Mouse (Mus musculus): ENCODE data around the gene Bnipl. TPM values are rescaled to one million over a fixed set of nuclear protein-coding genes. Genes with fewer than 3 reads are reported as not detected.

The Bnipl gene
- polyA plus RNA-seq, 1 experiment from 2014 or later = 0.63 TPM

- no peak overlapping the region for H3K4me3 ChIP-seq (replicated peaks)
- H3K9me3 ChIP-seq = no peaks in the 10 kb centered on the region
- 84% methylated on average over 5 of the region's 5 CpGs for WGBS
- H3K9ac ChIP-seq = no peak overlapping the region
- H3K4me1 ChIP-seq = no peaks in the 10 kb centered on the region
- H3K27me3 ChIP-seq = no peaks in the 10 kb centered on the region
- no peak overlapping the region for H3K27ac ChIP-seq
- no peak for ATAC-seq (ENCODE audit: low FRiP score)
- no peak overlapping the region for H3K4me2 ChIP-seq
- H3K36me3 ChIP-seq (replicated peaks) = 0 out of 2 replicates have a peak, but pooled peaks cover 6% of the 10 kb centered on the region
Observed at GRCm38 (mm10) chr3:95246465-95247231, 4.3 kb downstream of the Bnipl start.

GRCm38 (mm10) chr3:95243086-95243485 lies 7.9 kb downstream of the Bnipl start:
- Histone ChIP-seq H3K4me3 (replicated peaks) (no peak overlapping the region), H3K4me1 (peaks cover 5% of the 10 kb centered on the region; the same call in 1 of the 2 replicates), H3K36me3 (replicated peaks) (peaks cover 10% of the 10 kb centered on the region), H3K4me2 (no peak overlapping the region), H3K9me3 (no peaks in the 10 kb centered on the region), H3K9ac (no peak overlapping the region), H3K27ac (no peak overlapping the region), H3K27me3 (no peaks in the 10 kb centered on the region)
- ATAC-seq (ENCODE audit: low FRiP score) = no peak
- 83% methylated on average over 2 of the region's 2 CpGs for WGBS

- H3K4me2 ChIP-seq = no peak within 1 kb of the TSS
- 74% methylated on average over 7 of the region's 7 CpGs for WGBS
- H3K4me3 ChIP-seq (replicated peaks) = no peak within 1 kb of the TSS
- no peak within 1 kb of the TSS; the same call in 1 of the 2 replicates for H3K9ac ChIP-seq
- H3K4me1 ChIP-seq = peaks cover 5% of the 10 kb centered on the region; the same call in 1 of the 2 replicates
- H3K27me3 ChIP-seq = no peaks in the 10 kb centered on the region
- no peak within 1 kb of the TSS for H3K27ac ChIP-seq
- no peaks in the 10 kb centered on the region for H3K9me3 ChIP-seq
- H3K36me3 ChIP-seq (replicated peaks) = peaks cover 26% of the 10 kb centered on the region
- ATAC-seq (ENCODE audit: low FRiP score) = no peak
Observed at GRCm38 (mm10) chr3:95241498-95241897, 9.5 kb downstream of the Bnipl start, which contains the start of gene Gm128. Gm128 (minus strand) TSS chr3:95241598.

GRCm38 (mm10) chr3:95240900-95241299 lies 10.1 kb downstream of the Bnipl start:
- no peak overlapping the region for H3K4me2 ChIP-seq
- H3K27ac ChIP-seq = no peak overlapping the region
- H3K9me3 ChIP-seq = no peaks in the 10 kb centered on the region
- H3K4me3 ChIP-seq (replicated peaks) = no peak overlapping the region
- H3K36me3 ChIP-seq (replicated peaks) = peaks cover 32% of the 10 kb centered on the region
- peaks cover 5% of the 10 kb centered on the region; the same call in 1 of the 2 replicates for H3K4me1 ChIP-seq
- 35% methylated on average over 17 of the region's 17 CpGs for WGBS
- ATAC-seq (ENCODE audit: low FRiP score) = no peak
- no peaks in the 10 kb centered on the region for H3K27me3 ChIP-seq
- H3K9ac ChIP-seq = no peak overlapping the region; the same call in 1 of the 2 replicates

GRCm38 (mm10) chr3:95239971-95240370 lies 11.0 kb downstream of the Bnipl start:
- 90% methylated on average over 12 of the region's 12 CpGs for WGBS
- peaks cover 5% of the 10 kb centered on the region; the same call in 1 of the 2 replicates for H3K4me1 ChIP-seq
- peaks cover 37% of the 10 kb centered on the region for H3K36me3 ChIP-seq (replicated peaks)
- no peak for ATAC-seq (ENCODE audit: low FRiP score)
- H3K4me2 ChIP-seq = no peak overlapping the region
- H3K27ac ChIP-seq = no peak overlapping the region
- no peak overlapping the region for H3K4me3 ChIP-seq (replicated peaks)
- H3K27me3 ChIP-seq = no peaks in the 10 kb centered on the region
- H3K9me3 ChIP-seq = no peaks in the 10 kb centered on the region
- no peak overlapping the region for H3K9ac ChIP-seq

GRCm38 (mm10) chr3:95239022-95239421 lies 12.0 kb downstream of the Bnipl start:
- Histone ChIP-seq H3K9ac (no peak overlapping the region), H3K4me2 (no peak overlapping the region), H3K4me1 (peaks cover 5% of the 10 kb centered on the region; the same call in 1 of the 2 replicates), H3K27me3 (no peaks in the 10 kb centered on the region), H3K27ac (no peak overlapping the region), H3K4me3 (replicated peaks) (no peak overlapping the region), H3K36me3 (replicated peaks) (peaks cover 47% of the 10 kb centered on the region), H3K9me3 (no peaks in the 10 kb centered on the region)
- WGBS = 89% methylated on average over 6 of the region's 6 CpGs
- no peak for ATAC-seq (ENCODE audit: low FRiP score)

- peaks cover 61% of the 10 kb centered on the region for H3K36me3 ChIP-seq (replicated peaks)
- no peak for ATAC-seq (ENCODE audit: low FRiP score)
- no peak overlapping the region for H3K27ac ChIP-seq
Observed at GRCm38 (mm10) chr3:95237541-95238099, 13.4 kb downstream of the Bnipl start.

GRCm38 (mm10) chr3:95235386-95236301 lies 15.3 kb downstream of the Bnipl start:
- no peak overlapping the region for H3K4me2 ChIP-seq
- no peak overlapping the region for H3K27ac ChIP-seq
- 63% methylated on average over 23 of the region's 23 CpGs for WGBS
- H3K27me3 ChIP-seq = no peaks in the 10 kb centered on the region
- peaks cover 71% of the 10 kb centered on the region for H3K36me3 ChIP-seq (replicated peaks)
- H3K9ac ChIP-seq = no peak overlapping the region
- no peaks in the 10 kb centered on the region for H3K9me3 ChIP-seq
- ATAC-seq (ENCODE audit: low FRiP score) = no peak
- peaks cover 17% of the 10 kb centered on the region for H3K4me1 ChIP-seq
- no peak overlapping the region for H3K4me3 ChIP-seq (replicated peaks)

More at GRCm38 (mm10) chr3:95237541-95238099, 13.4 kb downstream of the Bnipl start:
- no peak overlapping the region for H3K4me2 ChIP-seq
- H3K4me3 ChIP-seq (replicated peaks) = no peak overlapping the region
- 93% methylated on average over 8 of the region's 8 CpGs for WGBS
- H3K9ac ChIP-seq = no peak overlapping the region
- H3K27me3 ChIP-seq = no peaks in the 10 kb centered on the region
- no peaks in the 10 kb centered on the region for H3K9me3 ChIP-seq
- H3K4me1 ChIP-seq = peaks cover 5% of the 10 kb centered on the region; the same call in 1 of the 2 replicates

- no peak for ATAC-seq (ENCODE audit: low FRiP score)
- Histone ChIP-seq H3K4me1 (peaks cover 25% of the 10 kb centered on the region), H3K36me3 (replicated peaks) (peaks cover 68% of the 10 kb centered on the region), H3K9me3 (no peaks in the 10 kb centered on the region), H3K4me3 (replicated peaks) (no peak overlapping the region), H3K4me2 (no peak overlapping the region), H3K9ac (no peak overlapping the region), H3K27ac (no peak overlapping the region), H3K27me3 (no peaks in the 10 kb centered on the region)
- 92% methylated on average over 16 of the region's 16 CpGs for WGBS
Observed at GRCm38 (mm10) chr3:95233303-95233980, 17.6 kb downstream of the Bnipl start.

- H3K36me3 ChIP-seq (replicated peaks) = peaks cover 61% of the 10 kb centered on the region
- 91% methylated on average over 7 of the region's 7 CpGs for whole genome bisulfite sequencing
Observed at GRCm38 (mm10) chr3:95232771-95233170, 18.2 kb downstream of the Bnipl start.

GRCm38 (mm10) chr3:95231298-95232221 lies 19.4 kb downstream of the Bnipl start, which contains the start of gene Mllt11:
Mllt11 (minus strand) TSS chr3:95232171.
- no peak for ATAC-seq (ENCODE audit: low FRiP score)
- Histone ChIP-seq H3K9ac (peak within 1 kb of the TSS; percentile 98), H3K4me1 (peaks cover 32% of the 10 kb centered on the region), H3K36me3 (replicated peaks) (peaks cover 50% of the 10 kb centered on the region), H3K4me3 (replicated peaks) (peak within 1 kb of the TSS; percentile 96), H3K27me3 (no peaks in the 10 kb centered on the region), H3K4me2 (peak within 1 kb of the TSS; percentile 91), H3K9me3 (no peaks in the 10 kb centered on the region), H3K27ac (peak within 1 kb of the TSS; percentile 98)
- WGBS = 82% methylated on average over 13 of the region's 13 CpGs

More at GRCm38 (mm10) chr3:95232771-95233170, 18.2 kb downstream of the Bnipl start:
- Histone ChIP-seq H3K4me1 (peaks cover 25% of the 10 kb centered on the region), H3K4me3 (replicated peaks) (no peak overlapping the region), H3K4me2 (no peak overlapping the region), H3K9me3 (no peaks in the 10 kb centered on the region), H3K27ac (no peak overlapping the region), H3K27me3 (no peaks in the 10 kb centered on the region), H3K9ac (no peak overlapping the region)
- ATAC-seq (ENCODE audit: low FRiP score) = no peak

Measured in forebrain, embryonic 12.5 days (tissue).